Mouse (Mus musculus) midbrain, embryonic 14.5 days (tissue): ENCODE measurements at regions not wholly inside any gene's neighbourhood (a gene's known extent, or its start where the extent isn't known, plus 50 kb on each side); places are given as distances from the start of the nearest gene placed in this dataset.
A peak's percentile ranks its signal among the peaks of the same experiment; 100 is the strongest.

Source experiments
- ATAC-seq: fragments of 200-750 bp; cut with Nextera tagmentation; 2 replicates; pipeline ENCODE4 v1.8.0; 2017; ENCODE audit warnings: moderate number of reproducible peaks, moderate library complexity; ENCODE audit not compliant: low FRiP score, low TSS enrichment
- DNase-seq: peaks from one replicate; pipeline ENCODE4 v3.0.0-alpha.2; 2015
- H3K27ac ChIP-seq: fragments of 300-500 bp; sonication (generic); replicated peaks from 2 replicates; pipeline ENCODE4 v1.5.1; 2014; ENCODE audit warnings: mild to moderate bottlenecking, low read depth, low read length, moderate library complexity
- H3K27me3 ChIP-seq: fragments of 300-500 bp; sonication (generic); 2 replicates; pipeline ENCODE4 v1.6.1; 2014; ENCODE audit warnings: low read length, control low read depth, mixed read lengths; ENCODE audit not compliant: control insufficient read depth, insufficient read depth
- H3K36me3 ChIP-seq: fragments of 300-500 bp; sonication (generic); 2 replicates; pipeline ENCODE4 v1.6.1; 2014; ENCODE audit warnings: low read length, control low read depth; ENCODE audit not compliant: control insufficient read depth, insufficient read depth
- H3K4me1 ChIP-seq: fragments of 300-500 bp; sonication (generic); 2 replicates; pipeline ENCODE4 v1.6.1; 2014; ENCODE audit warnings: mild to moderate bottlenecking, antibody characterized with exemption, low read length, control low read depth; ENCODE audit not compliant: control insufficient read depth, insufficient read depth
- H3K4me2 ChIP-seq: fragments of 300-500 bp; sonication (generic); 2 replicates; pipeline ENCODE4 v1.6.1; 2014; ENCODE audit warnings: mild to moderate bottlenecking, low read length, moderate library complexity
- H3K4me3 ChIP-seq: fragments of 300-500 bp; sonication (generic); replicated peaks from 2 replicates; pipeline ENCODE4 v1.5.1; 2014; ENCODE audit warnings: low read depth, low read length
- H3K9ac ChIP-seq: fragments of 300-500 bp; sonication (generic); replicated peaks from 2 replicates; pipeline ENCODE4 v1.6.1; 2014; ENCODE audit warnings: mild to moderate bottlenecking, low read length, moderate library complexity
- H3K9me3 ChIP-seq: fragments of 300-500 bp; sonication (generic); 2 replicates; pipeline ENCODE4 v1.6.1; 2016; ENCODE audit warnings: low read length, control low read depth, mixed read lengths; ENCODE audit not compliant: control insufficient read depth
- WGBS: fragments of 180-500 bp; shearing (Covaris S2); extraction: QIAGEN DNeasy Blood & Tissue Kit; methylation state at CpG from one replicate; pipeline ENCODE4 v1.1.7; 2014; 5-methylcytosine and 5-hydroxymethylcytosine counted together

DNA sequence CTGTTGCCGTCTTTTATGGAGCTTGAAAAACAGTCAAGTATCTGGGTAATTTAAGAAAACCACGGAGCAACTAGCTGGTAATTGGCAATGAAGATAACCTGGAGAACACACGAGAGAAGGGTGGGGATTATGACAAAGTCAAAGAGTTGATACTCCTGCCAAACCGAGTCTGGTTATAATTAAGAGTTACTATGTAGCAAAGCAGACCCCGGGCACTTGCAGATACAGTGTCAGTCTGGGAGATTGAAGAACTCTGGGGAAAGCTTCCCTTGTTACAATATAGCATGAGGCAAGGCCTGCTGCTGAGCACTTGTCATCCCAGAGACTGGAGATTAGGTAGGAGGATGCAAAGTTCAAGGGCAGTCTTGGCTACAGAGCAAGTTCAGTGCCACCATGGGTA lies 116.5 kb downstream of the Edn3 start:
- DNase-seq (no peak), ATAC-seq (no peak)
- no peak overlapping the region for H3K4me3 ChIP-seq
- H3K9me3 ChIP-seq = no peaks in the 10 kb centered on the region
- no peak overlapping the region for H3K9ac ChIP-seq
- H3K27ac ChIP-seq = no peak overlapping the region
- WGBS = 70% methylated on average over 5 of the region's 5 CpGs
- no peak overlapping the region for H3K4me2 ChIP-seq
- H3K4me1 ChIP-seq = no peaks in the 10 kb centered on the region; the same call in 1 of the 2 replicates
- H3K27me3 ChIP-seq = no peaks in the 10 kb centered on the region
- no peaks in the 10 kb centered on the region for H3K36me3 ChIP-seq

DNA sequence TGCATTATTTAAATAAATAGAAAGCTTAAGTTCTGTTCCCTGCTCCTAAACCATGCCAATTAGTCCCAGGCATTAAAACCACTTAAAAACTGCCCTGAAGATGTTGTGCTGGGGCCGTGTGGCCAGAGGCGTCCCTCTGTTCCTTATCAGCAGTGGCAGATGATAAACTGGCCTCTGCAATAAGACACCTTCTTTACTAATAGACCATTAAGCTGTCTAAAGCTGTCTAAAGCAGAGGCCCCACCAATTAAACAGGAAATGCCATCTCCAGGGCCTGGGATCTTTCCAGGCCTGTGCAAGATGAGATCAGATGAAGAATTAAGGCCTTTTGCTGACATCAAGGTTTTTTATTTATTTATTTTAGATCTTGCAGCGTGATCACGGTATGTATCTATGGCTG lies 118.6 kb downstream of the Edn3 start:
- Histone ChIP-seq H3K9me3 (no peaks in the 10 kb centered on the region), H3K36me3 (no peaks in the 10 kb centered on the region), H3K4me1 (no peaks in the 10 kb centered on the region), H3K27me3 (no peaks in the 10 kb centered on the region), H3K4me2 (no peak overlapping the region), H3K9ac (no peak overlapping the region), H3K4me3 (no peak overlapping the region), H3K27ac (no peak overlapping the region)
- DNase-seq (no peak), ATAC-seq (no peak)
- WGBS = 80% methylated on average over 4 of the region's 4 CpGs

DNA sequence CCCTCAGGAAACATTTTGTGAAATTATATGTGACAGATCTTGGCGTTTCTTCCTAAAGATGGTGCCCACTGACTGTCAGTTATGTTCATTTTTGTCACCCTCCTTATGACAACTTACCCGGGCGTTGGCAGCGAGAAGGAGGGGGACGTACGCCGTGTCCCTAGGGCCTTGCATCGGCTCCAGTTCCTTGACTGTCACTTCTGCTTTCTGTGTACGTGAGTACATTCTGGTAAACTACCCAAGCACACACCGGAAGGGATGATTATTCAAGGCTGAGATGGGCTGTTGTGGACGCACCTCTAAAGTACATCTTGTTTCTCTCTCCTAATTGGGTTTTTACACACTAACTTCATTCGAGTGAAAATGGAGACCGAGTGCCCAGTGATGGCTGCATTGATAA lies 120.2 kb downstream of the Edn3 start:
- no peaks in the 10 kb centered on the region for H3K4me1 ChIP-seq
- H3K9ac ChIP-seq = no peak overlapping the region
- no peak for DNase-seq
- H3K27me3 ChIP-seq = no peaks in the 10 kb centered on the region
- H3K9me3 ChIP-seq = no peaks in the 10 kb centered on the region
- 88% methylated on average over 13 of the region's 13 CpGs for WGBS
- no peak overlapping the region for H3K27ac ChIP-seq
- H3K4me3 ChIP-seq = no peak overlapping the region
- ATAC-seq = no peak
- no peak overlapping the region for H3K4me2 ChIP-seq
- no peaks in the 10 kb centered on the region for H3K36me3 ChIP-seq

DNA sequence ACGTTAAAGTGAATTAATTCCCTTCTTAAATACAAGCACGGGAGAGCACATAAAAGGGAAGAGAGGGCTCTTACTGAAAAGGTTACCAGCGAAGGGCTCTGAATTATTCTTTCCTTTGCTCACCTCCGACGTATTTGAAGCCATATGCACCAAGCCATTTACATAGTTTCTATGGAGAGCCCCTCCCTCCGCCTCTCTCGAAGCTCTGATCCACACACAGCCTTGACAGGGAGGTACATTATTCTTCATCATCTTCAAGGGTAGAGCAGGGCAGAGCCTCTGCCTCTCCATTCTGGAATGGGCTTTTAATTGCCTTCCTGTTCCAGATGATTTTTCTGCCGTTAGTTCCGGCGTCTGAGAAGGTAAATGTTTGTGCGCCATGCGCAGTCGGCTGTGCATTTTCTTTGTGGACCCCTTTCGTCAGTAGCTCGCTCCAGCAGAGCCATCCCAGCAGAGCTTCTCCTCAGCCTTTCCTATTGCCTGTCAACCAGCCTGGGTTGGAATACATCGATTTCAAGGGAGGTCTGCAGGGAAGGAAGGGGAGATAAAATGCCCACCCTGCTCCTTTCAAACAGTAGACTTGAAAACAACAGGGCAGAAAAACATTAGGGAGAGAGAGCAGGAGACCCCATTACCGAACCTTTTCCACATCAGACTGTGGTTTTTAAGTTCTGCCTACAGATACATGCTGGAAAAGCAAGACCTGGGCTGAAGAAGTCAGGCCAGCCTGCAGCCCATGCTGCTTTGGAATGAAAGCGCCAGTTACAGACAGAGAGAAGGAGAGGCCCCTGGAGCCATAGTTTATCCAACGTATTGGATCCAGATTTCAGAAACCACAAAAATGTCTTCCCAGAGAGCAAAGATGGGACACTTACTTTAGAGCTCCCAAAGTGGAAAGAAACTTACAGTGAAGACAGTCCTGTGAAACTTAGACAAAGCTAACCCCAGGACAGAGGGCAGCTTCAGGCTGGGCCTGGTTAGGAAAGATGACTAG lies 124.1 kb downstream of the Edn3 start:
- Histone ChIP-seq H3K4me3 (no peak overlapping the region), H3K9me3 (no peaks in the 10 kb centered on the region), H3K27ac (0 out of 2 replicates have a peak overlapping the region, but pooled peaks have one; percentile 28), H3K4me2 (no peak overlapping the region), H3K27me3 (no peaks in the 10 kb centered on the region), H3K9ac (no peak overlapping the region), H3K36me3 (no peaks in the 10 kb centered on the region), H3K4me1 (no peaks in the 10 kb centered on the region)
- 72% methylated on average over 19 of the region's 19 CpGs for WGBS
- 0 out of 2 replicates have a peak, but pooled peaks have one; percentile 46 for ATAC-seq
- DNase-seq = peak; percentile 24

DNA sequence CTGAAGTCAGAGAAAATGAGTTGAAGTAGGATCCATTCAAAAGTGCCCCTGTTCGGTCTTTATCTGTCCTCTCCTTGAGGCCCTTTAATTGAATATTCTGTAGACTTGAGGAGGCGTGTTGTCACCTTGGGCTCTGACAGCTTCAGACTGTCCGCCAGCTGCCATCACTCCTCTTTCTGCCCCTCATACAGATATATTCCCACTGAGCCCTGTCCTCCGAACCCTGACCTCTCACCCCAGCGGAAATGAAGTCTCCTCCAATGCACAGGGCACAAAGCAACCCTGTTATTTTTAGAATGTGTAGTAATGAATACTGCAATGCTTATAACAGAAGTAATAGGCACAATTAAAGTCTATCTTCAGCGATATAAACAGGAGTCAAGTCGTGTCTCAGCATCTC lies 117.4 kb upstream of the Gm14444 start:
- no peaks in the 10 kb centered on the region for H3K27me3 ChIP-seq
- no peak overlapping the region for H3K9ac ChIP-seq
- no peaks in the 10 kb centered on the region for H3K9me3 ChIP-seq
- H3K36me3 ChIP-seq = no peaks in the 10 kb centered on the region
- H3K27ac ChIP-seq = no peak overlapping the region
- H3K4me1 ChIP-seq = no peaks in the 10 kb centered on the region
- no peak overlapping the region for H3K4me3 ChIP-seq
- WGBS = 71% methylated on average over 7 of the region's 7 CpGs
- DNase-seq (no peak), ATAC-seq (no peak)
- no peak overlapping the region for H3K4me2 ChIP-seq

DNA sequence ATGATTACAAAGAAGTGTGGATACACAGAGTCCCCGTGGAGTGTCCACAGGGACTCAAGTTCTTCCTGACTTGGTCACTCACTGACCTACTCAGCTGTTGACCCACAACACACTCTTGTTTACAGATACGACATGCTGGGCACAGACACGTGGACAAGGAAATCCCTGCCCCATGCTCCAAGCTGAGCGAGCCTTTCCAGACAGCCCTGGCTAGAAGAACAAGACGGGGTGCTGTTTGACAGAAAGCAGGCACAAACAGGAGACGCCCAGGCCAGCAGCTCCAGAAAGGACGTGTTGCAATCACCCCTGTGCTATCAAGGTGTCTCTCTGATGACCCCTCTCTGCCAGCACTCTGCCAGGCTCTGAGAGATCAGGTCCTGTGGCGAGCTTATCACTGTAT lies 112.6 kb upstream of the Gm14444 start:
- Histone ChIP-seq H3K27me3 (no peaks in the 10 kb centered on the region), H3K4me1 (no peaks in the 10 kb centered on the region), H3K9me3 (no peaks in the 10 kb centered on the region), H3K4me3 (no peak overlapping the region), H3K9ac (no peak overlapping the region), H3K4me2 (no peak overlapping the region), H3K27ac (no peak overlapping the region), H3K36me3 (no peaks in the 10 kb centered on the region)
- ATAC-seq = no peak
- 81% methylated on average over 8 of the region's 8 CpGs for WGBS
- no peak for DNase-seq

DNA sequence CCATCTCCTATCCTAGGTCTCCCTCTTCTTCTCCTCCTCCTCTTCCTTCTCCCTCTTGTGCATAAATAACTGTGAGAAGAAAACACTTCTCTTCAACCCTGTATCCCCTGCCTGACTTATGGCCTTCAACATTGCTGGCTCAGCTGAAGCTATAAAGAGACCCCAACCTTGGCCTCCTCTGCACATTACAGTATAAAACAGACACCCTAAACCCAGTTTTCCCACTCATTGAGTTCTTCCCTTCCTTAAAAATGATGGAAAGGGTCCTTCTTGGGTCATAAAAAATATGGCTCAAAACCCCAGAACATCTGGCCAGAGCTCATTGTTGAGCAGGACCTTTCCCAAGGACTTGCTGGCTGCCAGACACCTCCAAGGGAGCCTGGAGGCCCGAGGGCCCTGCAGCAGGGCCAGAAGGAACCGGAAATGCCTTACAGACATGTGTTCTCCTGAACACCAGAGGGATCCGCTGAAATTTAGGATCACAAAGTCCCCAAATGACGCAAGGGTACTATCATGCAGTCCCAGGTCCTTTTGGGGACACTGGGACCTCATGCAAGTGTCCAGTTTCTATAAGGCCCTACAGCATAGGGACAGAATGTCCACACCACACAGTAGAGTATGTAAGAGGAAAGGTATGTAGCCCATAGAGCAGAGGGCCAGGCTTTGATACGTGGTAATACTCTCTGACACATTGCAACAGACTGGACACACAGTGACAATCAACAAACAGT lies 109.9 kb upstream of the Gm14444 start:
- Histone ChIP-seq H3K4me1 (no peaks in the 10 kb centered on the region), H3K4me3 (no peak overlapping the region), H3K36me3 (no peaks in the 10 kb centered on the region), H3K4me2 (no peak overlapping the region), H3K27me3 (no peaks in the 10 kb centered on the region), H3K27ac (no peak overlapping the region), H3K9ac (no peak overlapping the region), H3K9me3 (no peaks in the 10 kb centered on the region)
- ATAC-seq (no peak), DNase-seq (no peak)
- WGBS = 74% methylated on average over 5 of the region's 5 CpGs

DNA sequence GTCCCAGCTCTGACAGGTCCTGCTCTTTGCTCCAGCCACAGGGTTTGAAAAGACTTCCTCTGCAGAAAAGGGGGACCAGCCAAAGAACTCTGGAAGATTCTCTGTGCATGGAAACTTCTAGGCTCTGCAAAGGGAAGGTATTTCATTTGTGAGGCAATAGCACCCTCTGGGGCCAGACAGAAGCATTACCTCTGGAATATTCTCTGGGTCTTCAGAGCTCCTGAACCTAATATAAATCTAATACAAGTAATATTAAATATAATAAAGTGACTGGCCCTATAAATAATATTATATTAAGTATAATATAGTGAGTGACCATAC lies 109.4 kb upstream of the Gm14444 start:
- H3K27me3 ChIP-seq = no peaks in the 10 kb centered on the region
- ATAC-seq = peak; percentile 46; the same call in 1 of the 2 replicates

More for the DNA sequence above, 109.4 kb upstream of the Gm14444 start:
- no peak overlapping the region for H3K9ac ChIP-seq
- DNase-seq = peak; percentile 85
- H3K4me2 ChIP-seq = no peak overlapping the region
- no peaks in the 10 kb centered on the region for H3K9me3 ChIP-seq
- H3K36me3 ChIP-seq = no peaks in the 10 kb centered on the region
- no peaks in the 10 kb centered on the region for H3K4me1 ChIP-seq
- no peak overlapping the region for H3K4me3 ChIP-seq
- H3K27ac ChIP-seq = no peak overlapping the region
